Mouse (Mus musculus): ENCODE results near the gene Orc2. TPM values are rescaled to one million over a fixed set of nuclear protein-coding genes. Genes with fewer than 3 reads are reported as not detected.
A peak's percentile ranks its signal among the peaks of the same experiment; 100 is the strongest.

Gene Orc2
- total RNA-seq, 2 experiments from 2014 or later = 24.1 to 27.2 TPM

DNA sequence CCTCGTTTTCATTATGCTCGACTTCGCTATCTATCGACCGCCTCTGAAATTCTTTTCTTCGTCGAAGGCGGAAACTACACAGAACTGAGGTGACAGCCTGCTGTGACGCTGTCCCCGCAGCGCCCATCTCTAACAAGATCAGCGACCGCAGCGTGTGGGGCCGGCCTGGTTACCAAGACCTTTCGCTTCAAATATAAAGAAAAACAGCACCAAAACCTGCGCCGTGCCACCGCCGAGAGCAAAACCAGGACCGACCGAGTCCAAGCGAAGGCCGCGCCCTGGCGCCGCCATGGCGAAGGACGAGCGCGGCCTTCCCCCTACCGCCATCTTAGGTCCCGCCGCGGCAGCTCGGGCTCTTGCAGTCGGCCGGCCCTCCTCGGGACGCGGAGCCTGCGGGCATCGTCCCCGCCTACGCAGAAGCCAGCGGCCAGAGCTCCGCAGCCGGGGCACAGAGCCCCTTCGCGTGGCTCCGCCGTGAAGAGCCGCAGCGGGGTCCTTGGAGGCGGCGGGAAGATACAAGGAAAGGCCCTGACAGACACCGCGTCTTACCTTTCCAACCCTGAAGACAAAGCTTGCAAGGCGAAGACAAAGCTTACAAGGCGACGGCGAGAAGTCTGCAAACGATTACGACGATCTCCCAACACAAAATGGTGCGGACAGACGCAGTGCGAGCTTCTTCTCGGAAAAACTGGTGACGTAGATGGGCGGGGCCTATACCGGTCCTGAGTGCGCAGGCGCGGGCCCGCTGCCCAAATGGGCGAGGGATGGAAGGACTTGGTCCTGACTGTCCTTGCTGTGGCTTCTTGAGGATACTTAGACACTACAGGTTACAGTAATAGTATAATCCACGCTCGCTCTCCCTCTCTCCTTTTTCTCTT, 81.3 kb downstream of the Orc2 start, which contains the start of gene Clk1:
Clk1 (minus strand) TSS at position 696 of the 878 bp plus-strand sequence.
- peak; percentile 99 for DNase-seq (ENCODE audit: low spot score in 2 of 2)

DNA sequence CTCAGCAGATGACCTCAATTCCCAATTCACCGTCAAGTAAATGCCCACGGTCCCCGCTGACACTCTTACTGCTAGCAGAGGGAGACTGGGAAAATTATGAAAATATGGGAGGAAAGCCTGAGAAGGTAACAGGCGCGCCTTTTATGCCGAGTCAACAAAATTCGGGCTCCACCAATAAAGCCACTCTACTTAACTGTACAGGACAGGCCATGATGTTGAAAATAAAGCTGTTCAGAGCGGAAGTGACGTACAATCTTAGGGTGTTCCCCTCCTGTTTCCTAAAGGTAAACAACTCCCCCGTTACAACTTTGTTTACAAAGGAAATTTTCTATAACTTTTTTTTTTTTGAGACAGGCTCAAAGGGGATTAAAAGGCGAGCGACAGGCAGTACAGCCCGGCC, 82.0 kb downstream of the Orc2 start:
- no peak for DNase-seq (ENCODE audit: low spot score in 2 of 2)

DNA sequence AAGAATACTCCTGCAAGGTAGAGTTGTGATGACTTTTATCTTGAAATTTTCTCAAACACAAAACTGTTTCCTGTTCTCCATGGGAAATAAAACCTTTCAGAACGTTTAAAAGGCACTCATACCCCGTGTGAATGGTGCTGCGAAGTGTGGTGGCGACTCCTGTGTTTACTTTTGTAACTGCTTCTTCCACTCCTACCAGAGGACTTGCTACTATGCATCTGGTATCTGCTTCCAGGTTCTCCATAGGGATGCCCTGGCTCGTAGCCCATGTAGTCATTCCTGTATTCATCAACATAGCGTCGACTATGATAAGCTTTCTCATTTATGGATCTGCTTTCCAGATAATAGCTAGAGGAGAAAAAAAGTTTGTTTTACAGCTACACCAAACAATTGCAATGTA, 83.9 kb downstream of the Orc2 start:
- DNase-seq (ENCODE audit: low spot score in 2 of 2) = no peak

DNA sequence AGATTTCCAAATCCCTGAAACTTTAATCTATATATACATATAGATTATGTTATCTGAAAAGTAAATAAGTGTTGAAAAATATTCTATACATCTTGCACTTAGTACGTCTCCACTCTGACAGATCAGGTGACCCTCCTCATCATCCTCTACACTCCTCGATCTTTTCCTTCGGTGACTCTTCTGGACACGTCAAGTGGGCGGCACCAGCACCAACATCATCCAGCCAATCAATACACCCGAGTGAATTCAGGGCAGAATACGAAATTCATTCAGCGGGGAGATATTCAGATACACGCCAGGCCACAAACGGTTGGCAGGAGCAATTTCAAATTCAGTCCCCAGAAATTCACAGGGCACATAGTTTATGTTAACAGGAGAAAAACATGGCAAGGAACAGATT, 84.9 kb downstream of the Orc2 start:
- DNase-seq (ENCODE audit: low spot score in 2 of 2) = no peak

DNA sequence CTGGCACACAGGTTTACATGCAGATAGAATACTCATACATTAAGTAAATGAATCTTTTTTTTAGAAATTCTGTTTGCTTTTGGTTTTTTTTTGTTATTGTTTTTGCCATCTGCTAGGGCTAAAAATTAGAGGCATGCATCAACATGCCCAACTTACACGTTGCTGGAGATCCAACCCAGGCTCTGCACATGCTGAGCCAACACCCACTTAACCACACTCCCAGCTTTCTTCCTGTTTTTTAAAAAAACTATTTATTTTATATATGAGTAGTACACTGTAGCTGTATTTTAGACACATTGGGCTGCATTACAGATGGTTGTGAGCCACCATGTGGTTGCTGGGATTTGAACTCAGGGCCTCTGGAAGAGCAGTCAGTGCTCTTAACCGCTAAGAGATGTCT, 88.9 kb downstream of the Orc2 start:
- DNase-seq (ENCODE audit: low spot score in 2 of 2) = no peak

DNA sequence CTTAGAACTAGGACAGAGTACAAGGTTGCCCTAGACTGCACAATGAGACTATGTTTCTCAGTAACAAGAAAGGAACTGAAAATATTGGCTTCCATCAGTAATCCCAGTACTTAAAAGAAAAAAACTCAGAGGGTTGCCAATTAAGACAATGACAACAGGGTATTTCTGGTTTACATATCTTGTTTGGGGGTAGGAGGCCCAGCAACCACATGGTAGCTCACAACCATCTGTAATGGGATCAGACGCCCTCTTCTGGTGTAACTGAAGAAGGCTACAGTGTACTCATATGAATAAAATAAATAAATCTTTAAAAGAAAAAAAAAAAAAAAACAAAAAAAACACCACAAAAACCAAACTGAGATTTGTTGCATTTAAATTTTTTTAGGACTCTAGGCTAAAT, 89.5 kb downstream of the Orc2 start:
- DNase-seq (ENCODE audit: low spot score in 2 of 2) = no peak

Other genes starting within 250 kb of the Orc2 start
- under 1 TPM; 0.04 to 0.09 TPM for gene Aox2, start 226.8 kb downstream of the Orc2 start, total RNA-seq (2021)
- 100 to 1,000 TPM; 229 to 234 TPM for gene Bzw1, start 112.2 kb downstream of the Orc2 start, total RNA-seq (2021)
- 100 to 1,000 TPM; 138 to 144 TPM for gene Clk1, start 81.0 kb downstream of the Orc2 start, total RNA-seq (2021)
- gene Nif3l1, start 60.0 kb downstream of the Orc2 start, total RNA-seq (2021) = 10 to 100 TPM; 20.2 to 21.5 TPM
- 10 to 100 TPM; 30.1 to 33.0 TPM for gene Ppil3, start 59.6 kb downstream of the Orc2 start, total RNA-seq (2021)
- gene Fam126b, start 81.2 kb upstream of the Orc2 start, total RNA-seq (2021) = 10 to 100 TPM; 59.4 to 59.7 TPM
- gene Ndufb3, start 81.3 kb upstream of the Orc2 start, total RNA-seq (2021) = 100 to 1,000 TPM; 113 to 121 TPM
- under 1 TPM in 1 of 2 experiments, not detected in 1; 0.23 TPM for gene Als2cr12, start 190.9 kb upstream of the Orc2 start, total RNA-seq (2021)
- gene Cflar, start 206.4 kb upstream of the Orc2 start, total RNA-seq (2021) = 10 to 100 TPM; 32.7 to 32.9 TPM

Measured in layer of hippocampus, postnatal 10 days (tissue).